Mouse (Mus musculus) testis, adult 2 months (tissue): ENCODE data around the gene Tmc6. TPM values are rescaled to one million over a fixed set of nuclear protein-coding genes. Genes with fewer than 3 reads are reported as not detected.
A peak's percentile ranks its signal among the peaks of the same experiment; 100 is the strongest.
"Not testable (repeated sequence)": the region's sequence is repeated elsewhere in the genome, so short reads cannot be mapped to it uniquely, and the experiment has no call there.

Experiments used
- H3K27ac ChIP-seq: fragments of 200-500 bp; 2 replicates; pipeline ENCODE4 v1.5.1; 2012; ENCODE audit warnings: low read depth, low read length; ENCODE audit not compliant: control insufficient read depth, insufficient read depth
- H3K27me3 ChIP-seq: fragments of 200-500 bp; 2 replicates; pipeline ENCODE4 v1.6.1; 2012; ENCODE audit warnings: mild to moderate bottlenecking, low read length, moderate library complexity; ENCODE audit not compliant: control insufficient read depth, insufficient read depth
- H3K36me3 ChIP-seq: fragments of 200-500 bp; 2 replicates; pipeline ENCODE4 v1.6.1; 2012; ENCODE audit warnings: mild to moderate bottlenecking, low read length; ENCODE audit not compliant: control insufficient read depth, insufficient read depth
- H3K4me1 ChIP-seq: fragments of 200-500 bp; 2 replicates; pipeline ENCODE4 v1.6.1; 2012; ENCODE audit warnings: low read length; ENCODE audit not compliant: control insufficient read depth, insufficient read depth
- H3K4me3 ChIP-seq: fragments of 200-500 bp; 2 replicates; pipeline ENCODE4 v1.5.1; 2012; ENCODE audit warnings: low read depth, mild to moderate bottlenecking, low read length, moderate library complexity, mixed read lengths; ENCODE audit not compliant: control insufficient read depth
- CTCF ChIP-seq: fragments of 200-500 bp; IDR thresholded peaks from 2 replicates; pipeline ENCODE4 v1.5.1; 2012; ENCODE audit warnings: low read depth, mild to moderate bottlenecking, inconsistent platforms, low read length, moderate library complexity; ENCODE audit not compliant: control insufficient read depth, insufficient read depth, insufficient replicate concordance
- POLR2A ChIP-seq: fragments of 200-500 bp; IDR thresholded peaks from 2 replicates; pipeline ENCODE4 v1.6.1; 2012; ENCODE audit warnings: low read depth, mild to moderate bottlenecking, inconsistent platforms, low read length, moderate library complexity; ENCODE audit not compliant: control insufficient read depth
- polyA plus RNA-seq: library from polyadenylated mRNA; depleted of rRNA; stranded (reverse); fragments of >200 nt; gene quantifications from 2 replicates; pipeline ENCODE4 v1.2.3, GENCODE M21; 2012

Tmc6 gene
- polyA plus RNA-seq, 1 experiment: 9.7 TPM

DNA sequence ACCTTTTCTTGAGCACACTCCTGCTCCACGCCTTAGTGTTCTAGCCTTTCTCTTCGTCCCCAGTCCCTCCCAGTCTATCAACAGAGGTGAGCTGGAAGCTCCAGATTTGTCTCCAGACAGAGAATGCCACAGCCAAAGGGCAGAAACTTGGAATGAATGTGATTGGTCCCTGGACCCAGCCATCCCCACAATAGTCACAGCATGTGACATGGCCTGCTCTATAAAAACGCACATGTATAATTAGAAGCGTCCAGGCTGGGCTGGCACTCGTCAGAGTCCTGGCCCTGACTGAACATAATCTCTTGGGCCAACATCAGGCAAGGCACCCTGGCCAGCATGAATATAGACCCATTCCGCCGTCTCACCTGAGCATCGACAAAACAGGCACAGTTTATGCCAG lies 37.1 kb upstream of the Tmc6 start:
- H3K36me3 ChIP-seq: no peaks in the 10 kb centered on the region
- H3K27ac ChIP-seq: no peak overlapping the region
- no peak for TF ChIP-seq CTCF
- TF ChIP-seq POLR2A: no peak
- H3K4me3 ChIP-seq: no peak overlapping the region
- H3K27me3 ChIP-seq: no peaks in the 10 kb centered on the region
- H3K4me1 ChIP-seq: no peaks in the 10 kb centered on the region; the same call in 1 of the 2 replicates

DNA sequence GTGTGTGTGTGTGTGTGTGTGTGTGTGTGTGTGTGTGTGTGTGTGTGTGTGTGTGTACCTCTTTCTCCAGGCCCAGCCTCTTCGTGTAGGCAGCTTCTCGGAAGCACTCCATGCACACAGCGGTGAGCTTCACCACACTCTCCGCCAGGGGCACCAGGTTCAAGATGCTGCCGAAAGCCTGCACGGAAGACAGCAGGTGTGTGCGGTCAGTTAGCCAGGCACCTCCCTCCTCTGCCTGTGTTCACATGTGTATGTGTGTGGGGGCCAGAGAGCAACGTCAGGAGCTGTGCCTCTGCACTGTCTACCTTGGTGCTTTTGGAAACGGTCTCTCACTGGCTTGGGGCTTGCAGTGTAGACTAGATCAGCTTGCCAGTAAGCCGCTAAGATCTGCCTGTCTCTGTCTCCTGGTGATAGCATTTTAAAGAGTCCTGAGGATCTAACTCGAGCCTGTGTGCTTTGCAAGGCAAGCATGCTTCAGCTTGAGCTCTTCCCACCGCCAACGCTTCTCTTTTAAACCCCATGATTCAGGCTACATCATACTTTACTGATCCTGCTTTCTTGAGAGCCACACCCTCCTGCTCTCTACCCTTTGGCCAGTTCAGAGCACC lies 34.5 kb upstream of the Tmc6 start:
- Histone ChIP-seq H3K4me3 (no peak overlapping the region), H3K27ac (no peak overlapping the region), H3K4me1 (peaks cover under 1% of the 10 kb centered on the region), H3K36me3 (no peaks in the 10 kb centered on the region), H3K27me3 (no peaks in the 10 kb centered on the region)
- TF ChIP-seq CTCF (no peak), POLR2A (no peak)

DNA sequence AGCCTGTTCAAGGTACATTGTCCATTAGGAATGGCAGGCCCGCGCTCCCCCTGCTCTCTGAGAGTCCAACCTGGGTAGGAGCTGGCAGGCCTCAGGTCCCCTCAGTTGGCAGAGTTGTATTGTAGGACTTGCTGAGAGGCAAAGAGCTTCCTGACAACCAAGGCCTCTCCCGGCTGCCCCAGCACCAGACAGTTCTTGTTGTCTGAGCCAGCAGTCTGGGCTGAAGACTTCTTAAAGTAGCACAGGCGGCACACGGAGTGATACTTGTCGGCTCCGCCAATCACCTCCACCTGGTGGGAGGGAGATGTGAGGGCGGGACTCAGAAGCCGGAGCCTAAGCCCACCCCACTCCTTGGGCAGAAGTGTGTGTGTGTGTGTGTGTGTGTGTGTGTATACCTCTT lies 33.9 kb upstream of the Tmc6 start:
- not testable (repeated sequence) for H3K36me3 ChIP-seq, H3K27me3 ChIP-seq

DNA sequence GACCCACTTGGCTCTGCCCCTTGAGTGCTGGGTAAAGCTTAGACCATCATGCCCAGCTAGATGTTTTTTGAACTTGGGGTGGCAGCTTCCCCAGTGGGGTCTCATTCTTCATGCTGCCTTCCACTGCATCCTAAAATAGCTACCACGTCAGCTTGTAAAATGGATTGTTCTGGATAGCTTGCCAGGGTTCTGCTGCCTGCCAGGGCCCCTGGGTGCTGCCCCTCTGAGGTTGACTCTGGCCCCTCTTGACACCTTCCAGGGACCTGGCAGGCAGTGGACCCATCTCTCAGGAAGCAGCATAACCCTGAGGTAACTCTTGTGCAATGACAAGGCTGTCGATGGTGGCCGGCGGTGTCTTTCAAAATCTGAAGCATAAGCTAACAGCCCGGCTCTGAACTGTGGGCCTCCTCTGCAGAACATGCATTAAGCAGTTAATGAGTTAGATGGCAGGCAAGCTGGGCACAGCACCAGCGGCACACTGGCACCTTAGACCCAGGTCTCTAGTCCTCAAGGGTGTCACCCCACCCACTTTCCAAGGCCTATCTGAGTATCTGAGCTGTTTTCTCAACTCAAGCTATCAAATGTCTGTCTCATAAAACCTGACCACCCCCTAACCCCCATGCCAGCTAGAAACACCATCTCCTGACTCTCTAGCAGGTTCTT lies 32.8 kb upstream of the Tmc6 start:
- Histone ChIP-seq H3K36me3 (no peaks in the 10 kb centered on the region), H3K27ac (no peak overlapping the region)
- TF ChIP-seq POLR2A (no peak), CTCF (no peak)

More for the DNA sequence above, 33.9 kb upstream of the Tmc6 start:
- not testable (repeated sequence) for H3K4me1 ChIP-seq, H3K4me3 ChIP-seq, H3K27ac ChIP-seq

DNA sequence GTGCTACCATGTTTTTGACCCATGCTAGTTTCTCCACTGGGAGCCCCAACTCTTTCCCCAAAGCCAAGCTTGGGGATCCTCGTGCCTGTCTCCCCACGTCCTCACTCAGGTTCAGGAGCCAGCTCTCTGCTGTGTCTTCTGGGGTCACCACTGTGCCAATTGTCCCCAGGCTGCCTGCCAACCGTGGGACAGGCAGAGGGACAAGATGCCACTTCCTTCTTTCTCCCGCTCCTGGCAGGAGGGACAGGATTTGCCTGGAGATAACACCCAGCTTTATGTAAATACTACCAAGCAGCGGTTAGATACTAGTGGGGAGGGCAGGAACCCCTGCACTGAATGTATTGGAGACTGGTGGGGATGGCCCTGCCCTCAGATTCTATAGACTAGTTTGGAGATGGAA lies 31.9 kb upstream of the Tmc6 start:
- Histone ChIP-seq H3K4me1 (peaks cover 18% of the 10 kb centered on the region), H3K27ac (no peak overlapping the region), H3K4me3 (no peak overlapping the region), H3K27me3 (no peaks in the 10 kb centered on the region), H3K36me3 (no peaks in the 10 kb centered on the region)
- TF ChIP-seq POLR2A (no peak), CTCF (no peak)

More for the DNA sequence above, 32.8 kb upstream of the Tmc6 start:
- Histone ChIP-seq H3K4me3 (no peak overlapping the region), H3K27me3 (no peaks in the 10 kb centered on the region), H3K4me1 (peaks cover 13% of the 10 kb centered on the region)

DNA sequence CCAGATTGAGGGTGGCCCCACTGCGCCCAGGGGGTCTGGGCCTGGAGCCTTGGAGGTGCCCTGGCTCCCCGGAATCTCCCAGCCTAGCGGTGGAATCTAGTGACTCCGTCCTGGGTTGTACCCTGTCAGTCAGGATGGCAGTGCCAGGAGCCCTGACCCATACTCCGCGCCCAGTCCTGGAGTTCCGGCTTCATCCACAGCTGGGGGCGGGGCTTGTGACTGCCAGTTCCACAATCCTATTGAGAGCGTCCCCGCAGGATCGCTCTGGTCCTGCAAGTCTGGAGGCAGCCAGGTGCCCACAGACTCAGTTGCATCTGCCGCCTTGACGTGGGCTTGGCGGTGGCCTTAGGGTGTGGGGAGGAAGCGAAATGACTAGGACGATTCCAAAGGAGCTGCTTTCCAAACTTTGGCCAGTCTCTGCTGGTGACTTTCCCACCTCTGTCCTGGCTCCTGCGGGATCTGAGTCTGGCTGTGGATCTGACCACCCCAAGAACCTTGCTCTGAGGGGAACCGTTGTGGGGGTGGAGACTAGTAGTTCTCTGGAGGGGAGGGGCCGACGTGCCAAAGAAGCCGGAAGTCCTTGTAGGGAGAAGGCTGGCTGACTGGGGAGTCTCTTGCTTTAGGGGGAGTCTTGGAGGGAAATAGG lies 28.5 kb upstream of the Tmc6 start:
- TF ChIP-seq CTCF: peak; percentile 42; the same call in 1 of the 2 replicates
- no peak for TF ChIP-seq POLR2A
- Histone ChIP-seq H3K27ac (0 out of 2 replicates have a peak overlapping the region, but pooled peaks have one; percentile 2), H3K27me3 (no peaks in the 10 kb centered on the region), H3K36me3 (no peaks in the 10 kb centered on the region), H3K4me1 (peaks cover 18% of the 10 kb centered on the region), H3K4me3 (peak overlapping the region; percentile 86)

DNA sequence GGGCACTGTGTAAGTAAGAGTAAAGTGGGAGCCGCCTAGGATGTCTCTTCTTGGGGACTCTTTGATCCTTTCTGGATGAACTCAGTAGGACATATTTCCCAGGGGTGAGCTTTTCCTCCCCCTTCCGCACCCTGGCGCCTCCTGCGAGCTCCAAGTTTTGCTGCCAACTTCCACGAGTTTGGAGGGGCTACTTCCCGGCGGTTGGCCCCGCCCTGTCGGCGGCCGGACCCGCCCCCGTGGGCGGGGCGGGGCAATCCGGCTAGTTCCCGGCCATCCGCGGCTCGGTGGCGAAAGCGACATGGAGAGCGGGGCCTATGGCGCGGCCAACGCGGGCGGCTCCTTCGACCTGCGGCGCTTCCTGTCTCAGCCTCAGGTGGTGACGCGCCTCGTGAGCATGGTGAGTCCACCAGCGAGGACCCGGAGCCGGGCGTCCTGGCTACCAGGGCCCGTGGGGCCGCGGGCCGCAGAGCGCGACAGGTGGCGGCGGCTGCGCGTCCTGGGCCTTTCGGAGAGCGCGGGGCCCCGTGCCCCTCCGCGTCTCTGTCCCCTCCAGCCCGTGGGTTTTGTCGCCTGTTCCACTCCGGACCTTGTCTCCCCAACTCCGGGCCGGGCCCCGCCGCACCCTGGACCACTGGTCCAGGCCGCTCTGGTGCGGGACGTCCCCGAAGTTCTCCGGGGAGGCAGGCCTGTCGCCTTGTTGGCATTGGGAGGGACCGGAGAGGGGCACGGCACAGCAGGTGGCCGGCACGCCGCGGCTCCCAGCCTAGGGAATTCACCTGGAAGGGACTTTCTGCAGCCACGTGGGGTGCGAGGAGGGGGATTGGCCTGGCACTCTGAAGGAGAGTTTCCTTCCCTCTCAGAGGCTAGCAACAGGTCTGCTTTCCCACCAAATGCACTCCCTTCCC lies 27.7 kb upstream of the Tmc6 start, which contains the start of the genes Gm20708 and Syngr2:
TSS of gene Gm20708 (plus strand) at position 262 of the 905 bp plus-strand sequence.
TSS of gene Syngr2 (plus strand) at position 262 of the 905 bp plus-strand sequence.
- TF ChIP-seq POLR2A: peak; percentile 55
- no peak for TF ChIP-seq CTCF
- peak within 1 kb of the TSS; percentile 2; the same call in 1 of the 2 replicates for H3K27ac ChIP-seq
- H3K27me3 ChIP-seq: no peaks in the 10 kb centered on the region
- no peaks in the 10 kb centered on the region for H3K36me3 ChIP-seq
- peaks cover 18% of the 10 kb centered on the region for H3K4me1 ChIP-seq
- peak within 1 kb of the TSS; percentile 86 for H3K4me3 ChIP-seq
